Mouse (Mus musculus) ES-E14 (cell line): ENCODE data around the gene Rrp15. TPM values are rescaled to one million over a fixed set of nuclear protein-coding genes. Genes with fewer than 3 reads are reported as not detected.

Source experiments
- DNase-seq: peaks from one replicate; pipeline ENCODE4 v3.0.0-alpha.2; 2013; ENCODE audit warnings: low read depth, low spot score
- H3K27ac ChIP-seq: 2 replicates; pipeline ENCODE4 v1.5.1; 2012; ENCODE audit warnings: low read depth, mild to moderate bottlenecking, low read length, moderate library complexity, mixed read lengths; ENCODE audit not compliant: poor library complexity, insufficient read depth, severe bottlenecking
- H3K36me3 ChIP-seq: 2 replicates; pipeline ENCODE4 v1.6.1; 2012; ENCODE audit warnings: mild to moderate bottlenecking, low read length, moderate library complexity, mixed read lengths; ENCODE audit not compliant: control insufficient read depth, poor library complexity, insufficient read depth, severe bottlenecking
- H3K4me1 ChIP-seq, 2 experiments: fragments of 150-350 bp in 1 of 2; sonication (generic) in 1 of 2; 2 replicates each; pipeline ENCODE4 v1.6.1; 2012; ENCODE audit warnings: low read length in 2 of 2, mild to moderate bottlenecking in 1 of 2, mixed read lengths in 1 of 2; ENCODE audit not compliant: control insufficient read depth in 2 of 2, insufficient read depth in 2 of 2, poor library complexity in 1 of 2
- H3K4me3 ChIP-seq, 2 experiments: fragments of 150-350 bp in 1 of 2; sonication (generic) in 1 of 2; 2 replicates each; pipeline ENCODE4 v1.5.1; 2012; ENCODE audit warnings: low read length in 2 of 2, low read depth in 1 of 2, mild to moderate bottlenecking in 1 of 2, mixed read lengths in 1 of 2; ENCODE audit not compliant: insufficient read depth in 1 of 2, poor library complexity in 1 of 2, severe bottlenecking in 1 of 2
- H3K9ac ChIP-seq: 2 replicates; pipeline ENCODE4 v1.6.1; 2012; ENCODE audit warnings: low read depth, mild to moderate bottlenecking, low read length, mixed read lengths; ENCODE audit not compliant: poor library complexity, insufficient read depth, severe bottlenecking
- H3K9me3 ChIP-seq: fragments of 150-350 bp; sonication (generic); 2 replicates; pipeline ENCODE4 v1.6.1; 2012; ENCODE audit warnings: low read depth, mild to moderate bottlenecking, low read length; ENCODE audit not compliant: control insufficient read depth, insufficient read depth
- CHD2 ChIP-seq: IDR thresholded peaks from 2 replicates; pipeline ENCODE4 v1.6.1; 2014; ENCODE audit warnings: mild to moderate bottlenecking, low read depth, low read length, inconsistent platforms
- HCFC1 ChIP-seq: IDR thresholded peaks from 2 replicates; pipeline ENCODE4 v1.6.1; 2012; ENCODE audit warnings: low read length, inconsistent platforms, borderline replicate concordance; ENCODE audit not compliant: insufficient read depth
- MAFK ChIP-seq: IDR thresholded peaks from 2 replicates; pipeline ENCODE4 v1.6.1; 2014; ENCODE audit warnings: mild to moderate bottlenecking, low read depth, low read length, inconsistent platforms; ENCODE audit not compliant: insufficient read depth
- ZC3H11A ChIP-seq: IDR thresholded peaks from 2 replicates; pipeline ENCODE4 v1.6.1; 2012; ENCODE audit warnings: low read depth, mild to moderate bottlenecking, inconsistent platforms, low read length, borderline replicate concordance
- ZNF384 ChIP-seq: IDR thresholded peaks from 2 replicates; pipeline ENCODE4 v1.6.1; 2012; ENCODE audit warnings: low read depth, low read length, inconsistent platforms
- in situ Hi-C, 2 experiments: fragments of 600-800 bp; cut with MboI; formaldehyde crosslinking; loops; one replicate each; pipeline ENCODE4 v1.15.1; 2025; ENCODE audit warnings: low sequenced_read_pairs in 2 of 2, inconsistent platforms in 1 of 2; ENCODE audit not compliant: unreplicated experiment in 2 of 2
- total RNA-seq: library from RNA; depleted of rRNA; stranded (reverse); fragments of 300-350 nt; gene quantifications from 2 replicates; pipeline ENCODE4 v1.2.3, GENCODE M21; 2012

Rrp15 gene
- total RNA-seq, 1 experiment, result 93.6 TPM

DNA sequence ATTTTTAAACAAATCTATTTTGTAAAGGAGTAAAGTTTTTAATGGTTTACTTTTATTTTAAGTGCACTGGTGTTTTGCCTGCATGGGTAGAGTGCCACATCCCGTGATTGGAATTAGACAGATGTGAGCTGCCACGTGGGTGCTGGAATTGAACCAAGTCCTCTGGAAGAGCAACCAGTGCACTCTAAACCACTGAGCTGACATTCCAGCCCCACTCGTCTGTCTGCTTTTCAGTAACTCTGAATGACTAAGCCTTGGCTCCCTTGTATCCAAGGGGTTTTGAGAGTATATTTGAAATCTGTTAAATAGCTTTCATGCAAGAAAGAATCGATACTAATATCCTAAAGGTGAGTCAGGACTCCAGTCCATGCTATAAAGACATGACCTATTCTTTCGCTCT, 30.3 kb downstream of the Rrp15 start:
- in situ Hi-C loops, result loop anchor here (5.0 to 25.0 kb wide), 4 partner anchors 257 to 1182 kb away; no protein-coding TSS in a partner anchor
- peaks cover 19% of the 10 kb centered on the region for H3K36me3 ChIP-seq
- TF ChIP-seq CHD2 (no peak), ZNF384 (no peak), ZC3H11A (no peak), HCFC1 (no peak), MAFK (no peak)
- no peaks in the 10 kb centered on the region for H3K4me1 ChIP-seq
- no peaks in the 10 kb centered on the region for H3K9me3 ChIP-seq
- DNase-seq, result no peak
- no peak overlapping the region for H3K4me3 ChIP-seq
- no peak overlapping the region for H3K9ac ChIP-seq
- H3K27ac ChIP-seq, result no peak overlapping the region

DNA sequence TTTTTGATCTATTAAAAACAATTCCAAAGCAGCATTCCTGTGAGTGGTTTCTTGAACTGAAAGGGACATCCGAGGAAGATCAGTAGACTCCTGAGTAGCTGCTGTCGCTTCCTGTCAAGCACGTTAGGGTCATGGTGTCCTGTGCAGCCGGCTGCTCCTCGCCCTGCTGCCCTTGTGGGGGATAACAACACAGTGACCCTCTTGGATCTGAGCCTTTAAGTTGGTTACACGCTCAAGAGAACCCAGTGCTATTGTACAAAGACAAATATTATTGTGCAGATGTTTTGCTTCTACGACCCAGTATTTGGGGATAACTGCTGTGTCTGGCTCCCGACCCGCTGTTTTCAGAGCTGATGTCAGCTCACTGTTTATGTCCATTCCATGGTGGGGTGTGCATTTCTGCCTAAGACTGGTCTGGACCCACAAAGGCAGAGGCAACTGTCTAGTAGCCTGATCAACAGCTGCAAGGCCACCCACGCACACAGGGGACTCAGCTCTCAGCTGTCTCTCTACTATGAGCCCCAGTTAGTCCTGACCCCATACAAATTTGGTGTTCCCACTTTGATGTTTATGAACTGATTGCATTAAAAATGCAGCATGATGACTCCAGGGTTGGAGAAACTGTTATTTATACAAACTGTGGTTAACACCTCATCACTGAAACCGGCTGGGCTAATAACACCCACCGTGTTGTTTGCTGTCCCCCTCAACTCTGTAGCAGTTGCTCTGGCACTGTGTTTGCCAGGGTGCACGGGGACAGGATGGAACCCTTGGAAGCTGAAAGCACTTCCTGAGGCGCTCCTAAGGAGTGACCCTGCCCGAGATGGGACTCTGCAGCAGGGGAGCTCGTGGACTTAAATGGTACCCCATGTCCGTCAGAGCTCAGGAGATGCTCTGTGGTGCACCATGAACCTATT, 33.9 kb downstream of the Rrp15 start:
- Histone ChIP-seq H3K27ac (no peak overlapping the region), H3K9ac (no peak overlapping the region), H3K4me1 (no peaks in the 10 kb centered on the region), H3K4me3 (no peak overlapping the region), H3K9me3 (no peaks in the 10 kb centered on the region), H3K36me3 (peaks cover 11% of the 10 kb centered on the region)
- in situ Hi-C loops, result loop anchor here (5.0 to 25.0 kb wide), 4 partner anchors 253 to 1178 kb away; no protein-coding TSS in a partner anchor
- no peak for DNase-seq
- no peak for TF ChIP-seq HCFC1
- TF ChIP-seq CHD2, result no peak
- no peak for TF ChIP-seq ZNF384
- no peak for TF ChIP-seq MAFK
- no peak for TF ChIP-seq ZC3H11A

DNA sequence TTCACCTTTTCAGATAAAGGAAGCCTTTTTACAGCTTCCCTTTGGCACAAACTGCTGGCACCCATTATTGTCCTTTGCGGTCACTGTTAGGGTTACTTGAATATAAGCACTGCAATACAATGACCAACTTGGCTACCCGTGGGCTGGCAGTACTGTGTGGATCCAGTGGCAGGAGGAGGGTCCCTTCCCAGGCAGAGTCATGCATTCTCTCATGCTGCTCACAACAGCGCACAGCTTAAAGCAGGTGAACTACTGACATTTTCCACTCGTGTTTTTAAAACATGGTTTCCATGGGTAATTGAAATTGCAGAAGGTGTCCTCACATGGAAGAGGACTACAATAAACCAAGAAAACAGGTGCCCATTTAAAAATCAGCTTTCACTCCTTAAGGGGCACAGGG, 34.9 kb downstream of the Rrp15 start:
- in situ Hi-C loops, result loop anchor here (25.0 kb wide), 3 partner anchors 252 to 1177 kb away; no protein-coding TSS in a partner anchor
- TF ChIP-seq MAFK (no peak), ZC3H11A (no peak), CHD2 (no peak), HCFC1 (no peak), ZNF384 (no peak)

DNA sequence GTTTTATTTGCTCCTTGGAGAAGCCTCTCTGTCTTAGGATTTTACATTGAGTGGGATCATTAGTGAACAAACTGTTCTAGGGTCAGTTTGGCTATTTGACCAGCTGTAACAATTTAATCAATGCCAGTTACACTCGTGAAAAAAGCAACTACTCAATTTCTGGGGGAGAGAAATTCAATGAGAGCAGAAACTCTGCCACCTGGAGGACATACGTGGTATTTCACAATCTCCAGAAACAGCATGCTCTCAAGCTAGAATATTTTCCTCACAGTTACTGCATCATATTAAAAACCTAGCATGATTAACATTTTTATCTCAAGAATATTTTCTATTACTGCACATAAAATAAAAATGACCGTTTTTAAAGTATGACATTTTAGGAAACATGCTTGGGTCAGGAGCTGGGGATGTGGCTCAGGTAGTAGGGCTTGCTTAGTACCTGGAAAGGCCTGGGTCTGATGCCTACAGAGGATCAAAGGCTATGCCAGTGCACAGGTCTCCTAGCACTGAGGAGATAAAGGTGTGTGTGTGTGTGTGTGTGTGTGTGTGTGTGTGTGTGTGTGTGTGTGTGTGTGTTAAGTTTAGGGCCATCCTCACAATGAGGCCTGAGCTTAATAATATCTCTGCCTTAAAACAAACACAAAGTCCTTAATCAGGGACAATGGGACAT, 36.2 kb downstream of the Rrp15 start:
- no peak overlapping the region for H3K27ac ChIP-seq
- no peak overlapping the region for H3K4me3 ChIP-seq
- in situ Hi-C loops, result loop anchor here (25.0 kb wide), 3 partner anchors 251 to 1176 kb away; no protein-coding TSS in a partner anchor
- no peak overlapping the region for H3K9ac ChIP-seq
- no peaks in the 10 kb centered on the region for H3K9me3 ChIP-seq
- no peak for DNase-seq
- no peaks in the 10 kb centered on the region for H3K4me1 ChIP-seq
- TF ChIP-seq ZC3H11A, result peak; percentile 77
- TF ChIP-seq CHD2, result no peak
- peaks cover 7% of the 10 kb centered on the region for H3K36me3 ChIP-seq

More for the DNA sequence above, 34.9 kb downstream of the Rrp15 start:
- H3K36me3 ChIP-seq, result peaks cover 10% of the 10 kb centered on the region
- no peak overlapping the region for H3K4me3 ChIP-seq
- no peak for DNase-seq
- H3K27ac ChIP-seq, result no peak overlapping the region
- H3K9me3 ChIP-seq, result no peaks in the 10 kb centered on the region
- H3K4me1 ChIP-seq, result no peaks in the 10 kb centered on the region
- no peak overlapping the region for H3K9ac ChIP-seq
